Mouse (Mus musculus) C2C12 (cell line): Measurements from ENCODE around the gene Exoc3l.

Experiments
- CTCF ChIP-seq: IDR thresholded peaks from one replicate; pipeline ENCODE4 v1.5.1; 2011; ENCODE audit not compliant: control insufficient read depth, insufficient read depth, insufficient read length
- MAX ChIP-seq: IDR thresholded peaks from one replicate; pipeline ENCODE4 v1.6.1; 2011; ENCODE audit warnings: mild to moderate bottlenecking, control low read depth
- MYOD1 ChIP-seq: IDR thresholded peaks from one replicate; pipeline ENCODE4 v1.6.1; 2011; ENCODE audit warnings: low read depth; ENCODE audit not compliant: control insufficient read depth, insufficient read length
- MYOG ChIP-seq: IDR thresholded peaks from one replicate; pipeline ENCODE4 v1.6.1; 2011; ENCODE audit not compliant: control insufficient read depth, insufficient read length; ENCODE audit errors: extremely low read depth
- USF1 ChIP-seq: IDR thresholded peaks from one replicate; pipeline ENCODE4 v1.6.1; 2011; ENCODE audit warnings: low read depth, mild to moderate bottlenecking, control low read depth, moderate library complexity

GRCm38 (mm10) chr8:105303396-105303795, 7.5 kb upstream of the Exoc3l start:
- TF ChIP-seq CTCF (no peak), MYOG (no peak), USF1 (no peak), MYOD1 (no peak), MAX (no peak)
